Comparison of ENCODE assay signal across 12 mouse cellular contexts in genomic region chr8:10198164-10198563, GRCm38 (mm10). TPM values are rescaled to one million over a fixed set of nuclear protein-coding genes. Genes with fewer than 3 reads are reported as not detected.
DNase-seq lines count a peak whose midpoint lies in the region; ATAC-seq and TF ChIP-seq lines count a peak whose summit lies in the region.
"Had no signal": no experiment of that assay in that cellular context is flagged by ENCODE, and none has a peak within 500 bp of the region (broad histone marks: within the 10 kb centered on the region; RNA-seq: fewer than 3 reads in every experiment).

No protein-coding gene starts in this region.

- H3K4me1 ChIP-seq in forebrain, embryonic 12.5 days: peaks cover 16% of the 10 kb centered on the region; the same call in 1 of the 2 replicates
- peaks cover 6% of the 10 kb centered on the region; the same call in 1 of the 2 replicates for H3K4me1 ChIP-seq in neural tube, embryonic 14.5 days (ENCODE audit: control insufficient read depth, insufficient read depth, low read length)
- H3K4me1 ChIP-seq in kidney, adult 2 months (ENCODE audit: control insufficient read depth, insufficient read depth, low read length): no peaks in the 10 kb centered on the region
- H3K4me1 ChIP-seq: embryonic facial prominence, embryonic 13.5 days; limb, embryonic 13.5 days had no signal

- TF ChIP-seq POLR2A in kidney, adult 2 months (IDR thresholded peaks at IDR 0.05; ENCODE audit: low read depth, low read length): no peak

- no peaks in the 10 kb centered on the region for H3K9me3 ChIP-seq in forebrain, embryonic 12.5 days
- H3K9me3 ChIP-seq in neural tube, embryonic 14.5 days (ENCODE audit: control insufficient read depth, low read length): no peaks in the 10 kb centered on the region
- H3K9me3 ChIP-seq: embryonic facial prominence, embryonic 13.5 days; limb, embryonic 13.5 days had no signal

- H3K27ac ChIP-seq in forebrain, embryonic 12.5 days: no peak overlapping the region
- H3K27ac ChIP-seq in neural tube, embryonic 14.5 days (ENCODE audit: low read depth, low read length): no peak overlapping the region
- H3K27ac ChIP-seq in kidney, adult 2 months (ENCODE audit: insufficient read depth, low read depth, low read length): no peak overlapping the region
- H3K27ac ChIP-seq: embryonic facial prominence, embryonic 13.5 days; limb, embryonic 13.5 days had no signal

- no peak for TF ChIP-seq CTCF in kidney, adult 2 months (conservative IDR thresholded peaks at IDR 0.05; ENCODE audit: insufficient read depth, insufficient read length, low read depth, low read length)

- DNase-seq in embryo, embryonic 10 days (ENCODE audit: low spot score): peak; percentile 61
- no peak for DNase-seq in embryo, embryonic 9.5 days (ENCODE audit: extremely low spot score)
- DNase-seq in layer of hippocampus, adult 8-10 months (ENCODE audit: low spot score in 2 of 2): peak; percentile 19 to 41
- DNase-seq in kidney, postnatal 36 days: no peak
- no peak for DNase-seq in kidney, adult 2 months
- no peak for DNase-seq in natural killer cell, adult 2 months (ENCODE audit: low spot score in 2 of 2)
- DNase-seq: gastrocnemius, postnatal 36 days had no signal

- H3K4me3 ChIP-seq in forebrain, embryonic 12.5 days (replicated peaks): no peak overlapping the region
- H3K4me3 ChIP-seq in neural tube, embryonic 14.5 days (ENCODE audit: low read depth, low read length): no peak overlapping the region
- no peak overlapping the region for H3K4me3 ChIP-seq in kidney, adult 2 months (ENCODE audit: insufficient read depth, low read depth, low read length)
- H3K4me3 ChIP-seq: embryonic facial prominence, embryonic 13.5 days; limb, embryonic 13.5 days had no signal

- H3K36me3 ChIP-seq in forebrain, embryonic 12.5 days (replicated peaks): no peaks in the 10 kb centered on the region
- no peaks in the 10 kb centered on the region for H3K36me3 ChIP-seq in neural tube, embryonic 14.5 days (ENCODE audit: control insufficient read depth, insufficient read depth, low read length)
- no peaks in the 10 kb centered on the region for H3K36me3 ChIP-seq in kidney, adult 2 months (ENCODE audit: control insufficient read depth, insufficient read depth, low read length)
- H3K36me3 ChIP-seq: embryonic facial prominence, embryonic 13.5 days; limb, embryonic 13.5 days had no signal

- H3K4me2 ChIP-seq in forebrain, embryonic 12.5 days: 0 out of 2 replicates have a peak overlapping the region, but pooled peaks have one; percentile 10
- H3K4me2 ChIP-seq in neural tube, embryonic 14.5 days (ENCODE audit: low read depth, low read length): no peak overlapping the region
- H3K4me2 ChIP-seq: embryonic facial prominence, embryonic 13.5 days; limb, embryonic 13.5 days had no signal

- 43% methylated on average over 7 of the region's 7 CpGs for WGBS in forebrain, embryonic 12.5 days
- WGBS in neural tube, embryonic 14.5 days: 35% methylated on average over 7 of the region's 7 CpGs
- 73% methylated on average over 7 of the region's 7 CpGs for WGBS in kidney, adult 2 months

- peak; percentile 90 for ATAC-seq in forebrain, embryonic 12.5 days (ENCODE audit: low FRiP score)
- peak; percentile 88 for ATAC-seq in neural tube, embryonic 14.5 days (ENCODE audit: low read depth)
- ATAC-seq: intestine, postnatal 0 days had no signal

- H3K9ac ChIP-seq in forebrain, embryonic 12.5 days: no peak overlapping the region
- H3K9ac ChIP-seq in neural tube, embryonic 14.5 days (replicated peaks; ENCODE audit: low read depth, low read length): no peak overlapping the region
- H3K9ac ChIP-seq: embryonic facial prominence, embryonic 13.5 days; limb, embryonic 13.5 days had no signal

- H3K27me3 ChIP-seq in forebrain, embryonic 12.5 days: no peaks in the 10 kb centered on the region
- H3K27me3 ChIP-seq in neural tube, embryonic 14.5 days (ENCODE audit: control insufficient read depth, insufficient read depth, low read length): no peaks in the 10 kb centered on the region
- no peaks in the 10 kb centered on the region for H3K27me3 ChIP-seq in kidney, adult 2 months (replicated peaks; ENCODE audit: control insufficient read depth, insufficient read depth, low read length)
- H3K27me3 ChIP-seq: embryonic facial prominence, embryonic 13.5 days; limb, embryonic 13.5 days had no signal

RNA-seq across cellular contexts. Expression of gene Myo16, which starts 44.5 kb away (rescaled TPM):
- 1.8 TPM in 2 replicates for polyA plus RNA-seq in forebrain, embryonic 12.5 days (2016; fragmentation: Nextera tagmentation; extraction: Ambion mirVana)
- total RNA-seq in layer of hippocampus, adult 8-10 months (2022): 10 to 100 TPM; 18.7 to 22.9 (median 20.2) TPM
- polyA plus RNA-seq in neural tube, embryonic 14.5 days (2014; fragmentation: Nextera tagmentation; extraction: Ambion mirVana): 5.0 and 11.8 TPM in 2 replicates
- 0.01 and 0.08 TPM in 2 replicates for polyA plus RNA-seq in kidney, adult 2 months (2012; rRNA removed)
- polyA plus RNA-seq: intestine, postnatal 0 days had no signal

Comparison
In these comparisons a context has a peak if more than half of its experiments do, and no peak if none do; other contexts are left out.
1. DNase-seq: peak in embryo, embryonic 10 days (single experiment) and layer of hippocampus, adult 8-10 months (2 of 2); none in embryo, embryonic 9.5 days (single experiment), kidney, postnatal 36 days (0 of 2), kidney, adult 2 months (single experiment) and natural killer cell, adult 2 months (0 of 2).